Mouse (Mus musculus) forebrain, embryonic 16.5 days (tissue): ENCODE results near the gene Gp9. TPM values are rescaled to one million over a fixed set of nuclear protein-coding genes. Genes with fewer than 3 reads are reported as not detected.
"Not testable (repeated sequence)": the region's sequence is repeated elsewhere in the genome, so short reads cannot be mapped to it uniquely, and the experiment has no call there.

Experiments used
- ATAC-seq: fragments of 200-750 bp; cut with Nextera tagmentation; 2 replicates; pipeline ENCODE4 v1.8.0; 2017; ENCODE audit warnings: mild to moderate bottlenecking, moderate library complexity
- H3K27ac ChIP-seq: fragments of 300-500 bp; sonication (generic); 2 replicates; pipeline ENCODE4 v1.5.1; 2014; ENCODE audit warnings: low read length, control low read depth
- H3K27me3 ChIP-seq: fragments of 300-500 bp; sonication (generic); replicated peaks from 2 replicates; pipeline ENCODE4 v1.6.1; 2014; ENCODE audit warnings: low read length; ENCODE audit not compliant: control insufficient read depth, insufficient read depth
- H3K36me3 ChIP-seq: fragments of 300-500 bp; sonication (generic); 2 replicates; pipeline ENCODE4 v1.6.1; 2014; ENCODE audit not compliant: control insufficient read depth, insufficient read depth
- H3K4me1 ChIP-seq: fragments of 300-500 bp; sonication (generic); replicated peaks from 2 replicates; pipeline ENCODE4 v1.6.1; 2014; ENCODE audit warnings: low read length; ENCODE audit not compliant: control insufficient read depth, insufficient read depth
- H3K4me2 ChIP-seq: fragments of 300-500 bp; sonication (generic); 2 replicates; pipeline ENCODE4 v1.6.1; 2014; ENCODE audit warnings: mild to moderate bottlenecking, low read length, control low read depth
- H3K4me3 ChIP-seq: fragments of 300-500 bp; sonication (generic); replicated peaks from 2 replicates; pipeline ENCODE4 v1.5.1; 2014; ENCODE audit warnings: mild to moderate bottlenecking, low read length, control low read depth
- H3K9ac ChIP-seq: fragments of 300-500 bp; sonication (generic); replicated peaks from 2 replicates; pipeline ENCODE4 v1.6.1; 2014; ENCODE audit warnings: low read depth, low read length, control low read depth
- H3K9me3 ChIP-seq: fragments of 300-500 bp; sonication (generic); 2 replicates; pipeline ENCODE4 v1.6.1; 2016; ENCODE audit warnings: low read length; ENCODE audit not compliant: control insufficient read depth
- WGBS: fragments of 180-500 bp; shearing (Covaris S2); extraction: QIAGEN DNeasy Blood & Tissue Kit; methylation state at CpG from one replicate; pipeline ENCODE4 v1.1.7; 2014; 5-methylcytosine and 5-hydroxymethylcytosine counted together
- polyA plus RNA-seq: library from polyadenylated mRNA; unstranded; fragments of >200 nt; fragmentation: Nextera tagmentation; extraction: Ambion mirVana; gene quantifications from 2 replicates; pipeline ENCODE4 v1.2.1, GENCODE M21; 2015

Gene Gp9
- polyA plus RNA-seq, 1 experiment from 2014 or later = 0.24 TPM

DNA sequence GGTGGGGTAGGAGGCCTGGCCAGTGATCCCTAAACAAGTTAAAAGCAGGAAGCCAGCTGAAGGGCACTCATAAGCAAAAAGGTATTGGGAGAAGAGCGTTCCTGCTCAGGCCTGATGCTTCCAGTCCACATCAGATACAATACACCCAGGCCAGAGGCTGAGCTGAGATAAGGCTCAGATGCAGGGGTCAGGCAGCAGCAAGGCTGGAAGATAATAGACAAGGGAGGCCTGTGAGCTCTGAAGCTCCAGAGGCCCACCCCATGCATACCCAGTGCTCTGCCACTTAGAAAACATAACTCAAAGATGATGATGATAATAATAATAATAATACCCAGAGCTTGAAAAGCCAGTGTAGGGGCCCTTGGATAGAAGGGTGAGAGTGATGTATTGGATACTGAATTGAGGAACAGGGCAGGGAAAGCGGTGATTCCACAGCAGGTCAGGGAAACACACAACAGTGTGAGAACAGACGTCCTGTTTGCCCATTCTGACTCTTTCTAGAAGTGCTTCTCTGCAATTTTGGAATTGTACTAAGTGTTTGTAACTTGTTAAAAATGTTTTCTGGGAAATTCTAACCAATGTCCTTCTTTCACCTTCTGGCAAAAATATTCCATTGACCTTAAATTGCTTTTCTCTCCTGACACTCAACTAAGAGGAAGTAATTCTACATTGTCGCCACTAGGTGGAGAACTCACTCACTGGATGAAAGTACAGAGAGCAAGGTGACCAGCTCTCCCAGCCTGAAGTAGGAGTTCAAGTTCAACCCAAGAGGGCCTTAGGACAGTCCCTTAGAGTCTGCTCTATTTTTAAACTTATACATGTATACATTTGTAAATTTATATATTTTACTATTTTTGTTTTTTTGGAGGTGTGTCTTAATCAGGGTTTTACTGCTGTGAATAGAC is 14.2 kb upstream of the Gp9 start:
- no peak for ATAC-seq

DNA sequence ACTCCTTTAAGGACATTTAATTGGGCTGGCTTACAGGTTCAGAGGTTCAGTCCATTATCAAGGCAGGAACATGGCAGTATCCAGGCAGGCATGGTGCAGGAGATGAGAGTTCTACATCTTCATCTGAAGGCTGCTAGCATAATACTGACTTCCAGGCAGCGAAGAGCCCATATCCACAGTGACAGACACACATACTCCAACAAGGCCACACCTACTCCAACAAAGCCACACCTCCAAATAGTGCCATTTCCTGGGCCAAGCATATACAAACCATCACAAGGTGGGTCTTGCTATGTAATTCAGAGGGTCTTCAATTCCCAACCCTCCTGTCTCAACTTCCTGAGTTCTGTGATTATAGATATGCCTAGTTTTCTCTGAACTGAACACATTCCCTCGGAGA is 13.6 kb upstream of the Gp9 start:
- H3K9ac ChIP-seq, H3K4me2 ChIP-seq, H3K4me1 ChIP-seq, H3K27ac ChIP-seq, ATAC-seq, H3K4me3 ChIP-seq, H3K9me3 ChIP-seq, H3K27me3 ChIP-seq, H3K36me3 ChIP-seq: not testable (repeated sequence)
- WGBS = 94% methylated on average over 2 of the region's 2 CpGs

More for the DNA sequence above, 14.2 kb upstream of the Gp9 start:
- WGBS = 63% methylated on average over 4 of the region's 4 CpGs
- H3K9ac ChIP-seq = no peak overlapping the region
- no peaks in the 10 kb centered on the region for H3K9me3 ChIP-seq
- H3K27me3 ChIP-seq = no peaks in the 10 kb centered on the region
- no peak overlapping the region for H3K4me3 ChIP-seq
- no peaks in the 10 kb centered on the region for H3K4me1 ChIP-seq
- no peak overlapping the region for H3K4me2 ChIP-seq
- no peak overlapping the region for H3K27ac ChIP-seq
- H3K36me3 ChIP-seq = no peaks in the 10 kb centered on the region

DNA sequence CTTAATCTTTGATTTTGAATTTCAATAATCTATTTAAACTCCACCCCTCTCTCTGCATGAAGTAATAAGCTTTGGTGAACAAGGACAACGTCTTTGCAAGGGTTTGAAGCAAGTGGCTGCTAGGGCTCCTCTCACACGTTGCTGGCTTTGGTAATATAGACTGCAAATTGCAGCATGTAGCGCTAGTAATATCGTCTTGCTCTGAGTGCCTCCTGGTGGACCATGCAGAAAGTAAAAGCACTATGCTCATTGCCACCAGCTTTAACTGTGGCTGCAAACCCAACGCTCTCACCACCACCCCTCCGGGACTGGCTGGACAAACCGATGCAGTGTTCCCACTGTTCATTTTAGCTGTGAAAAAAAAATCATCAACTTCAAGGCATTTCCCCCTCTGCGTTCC is 7.2 kb upstream of the Gp9 start:
- no peak overlapping the region for H3K9ac ChIP-seq
- H3K4me1 ChIP-seq = no peaks in the 10 kb centered on the region
- WGBS = 58% methylated on average over 8 of the region's 8 CpGs
- H3K4me3 ChIP-seq = no peak overlapping the region
- H3K27ac ChIP-seq = no peak overlapping the region
- ATAC-seq = no peak
- H3K27me3 ChIP-seq = no peaks in the 10 kb centered on the region
- no peaks in the 10 kb centered on the region for H3K9me3 ChIP-seq
- H3K4me2 ChIP-seq = no peak overlapping the region
- no peaks in the 10 kb centered on the region for H3K36me3 ChIP-seq

DNA sequence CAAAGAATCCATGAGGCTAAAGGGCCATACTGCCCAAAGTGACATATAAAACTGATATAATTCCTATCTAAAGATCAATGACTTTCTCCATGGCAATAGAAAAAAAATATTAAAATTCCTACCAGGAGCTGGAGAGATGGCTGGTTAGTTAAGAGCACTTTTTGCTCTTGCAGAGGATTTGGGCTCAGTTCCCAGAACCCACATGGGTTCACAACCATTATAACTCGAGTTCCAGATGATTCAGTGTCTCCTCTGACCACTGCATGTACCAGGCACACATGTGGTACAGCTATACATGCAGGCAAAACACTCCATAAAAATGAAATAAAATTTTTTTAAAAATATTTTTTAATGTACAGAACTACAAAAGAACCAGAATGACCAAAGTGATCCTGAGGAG is 3.4 kb upstream of the Gp9 start:
- Histone ChIP-seq H3K9ac (no peak overlapping the region), H3K27me3 (no peaks in the 10 kb centered on the region), H3K4me2 (no peak overlapping the region), H3K4me3 (no peak overlapping the region), H3K4me1 (no peaks in the 10 kb centered on the region), H3K36me3 (no peaks in the 10 kb centered on the region), H3K27ac (no peak overlapping the region), H3K9me3 (no peaks in the 10 kb centered on the region)
- 45% methylated on average over 1 of the region's 1 CpGs for WGBS
- ATAC-seq = no peak

GRCm38 (mm10) chr6:87774909-87775308 is 3.0 kb upstream of the Gp9 start:
- Histone ChIP-seq H3K36me3 (no peaks in the 10 kb centered on the region), H3K4me2 (no peak overlapping the region), H3K9me3 (no peaks in the 10 kb centered on the region), H3K4me1 (no peaks in the 10 kb centered on the region), H3K4me3 (no peak overlapping the region), H3K27ac (no peak overlapping the region), H3K9ac (no peak overlapping the region), H3K27me3 (no peaks in the 10 kb centered on the region)
- WGBS = 88% methylated on average over 9 of the region's 9 CpGs
- no peak for ATAC-seq

DNA sequence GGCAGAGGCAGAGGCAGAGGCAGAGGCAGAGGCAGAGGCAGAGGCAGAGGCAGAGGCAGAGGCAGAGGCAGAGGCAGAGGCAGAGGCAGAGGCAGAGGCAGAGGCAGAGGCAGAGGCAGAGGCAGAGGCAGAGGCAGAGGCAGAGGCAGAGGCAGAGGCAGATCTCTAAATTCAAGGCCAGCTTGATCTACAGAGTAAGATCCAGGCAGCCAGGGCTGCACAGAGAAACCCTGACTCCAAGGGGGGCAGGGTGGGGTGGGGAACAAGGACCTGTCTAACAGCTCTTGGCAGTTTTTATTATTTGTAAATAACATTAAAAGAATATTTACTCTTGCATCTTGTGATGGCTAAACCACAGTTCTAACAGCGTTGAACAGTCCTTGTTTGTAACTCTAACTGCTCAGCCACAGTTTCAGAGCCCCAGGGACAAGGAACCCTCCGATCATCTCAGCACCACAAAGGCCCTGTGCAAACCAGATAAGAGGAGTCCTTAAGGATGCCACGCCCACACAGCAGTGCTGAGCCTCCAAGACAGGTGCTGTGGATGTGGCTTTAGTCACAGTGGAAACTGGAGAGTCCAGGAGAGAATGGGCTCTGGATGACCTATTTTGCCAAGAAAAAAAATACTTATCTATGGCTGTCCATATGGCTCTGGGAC is 2.2 kb upstream of the Gp9 start:
- no peaks in the 10 kb centered on the region for H3K36me3 ChIP-seq
- H3K4me1 ChIP-seq = no peaks in the 10 kb centered on the region
- 80% methylated on average over 3 of the region's 3 CpGs for WGBS
- H3K27ac ChIP-seq = no peak overlapping the region
- H3K4me3 ChIP-seq = no peak overlapping the region
- H3K4me2 ChIP-seq = no peak overlapping the region
- H3K27me3 ChIP-seq = no peaks in the 10 kb centered on the region
- no peak for ATAC-seq
- H3K9ac ChIP-seq = no peak overlapping the region
- no peaks in the 10 kb centered on the region for H3K9me3 ChIP-seq

DNA sequence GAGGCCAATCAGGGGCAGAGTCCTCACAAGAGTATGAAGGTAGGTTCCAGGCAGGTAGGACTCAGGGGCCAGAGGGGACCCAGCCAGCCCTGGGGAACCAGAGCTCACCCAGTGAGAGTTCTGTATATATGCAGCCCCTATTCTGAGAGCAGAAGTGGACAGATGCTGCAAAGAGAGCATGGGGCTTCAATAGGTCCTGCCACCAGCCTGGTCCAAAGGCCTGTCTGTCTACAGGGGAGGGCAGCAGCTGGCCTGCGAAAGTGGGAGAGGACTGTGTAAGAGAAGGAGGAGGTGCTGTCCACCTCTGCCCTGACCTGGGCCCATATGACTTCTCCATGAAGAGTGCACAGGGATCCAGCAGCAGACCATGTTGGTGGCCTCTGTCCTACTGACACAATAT is 1.2 kb upstream of the Gp9 start:
- H3K4me3 ChIP-seq = no peak overlapping the region

GRCm38 (mm10) chr6:87778294-87779173 is 662 bp downstream of the Gp9 start:
- Histone ChIP-seq H3K4me2 (no peak overlapping the region), H3K9ac (no peak overlapping the region), H3K27ac (no peak overlapping the region), H3K36me3 (no peaks in the 10 kb centered on the region), H3K4me1 (no peaks in the 10 kb centered on the region), H3K9me3 (no peaks in the 10 kb centered on the region), H3K27me3 (no peaks in the 10 kb centered on the region), H3K4me3 (no peak overlapping the region)
- no peak for ATAC-seq
- WGBS = 78% methylated on average over 11 of the region's 11 CpGs

More for the DNA sequence above, 1.2 kb upstream of the Gp9 start:
- Histone ChIP-seq H3K9me3 (no peaks in the 10 kb centered on the region), H3K4me1 (no peaks in the 10 kb centered on the region), H3K9ac (no peak overlapping the region), H3K36me3 (no peaks in the 10 kb centered on the region), H3K4me2 (no peak overlapping the region), H3K27me3 (no peaks in the 10 kb centered on the region), H3K27ac (no peak overlapping the region)
- WGBS = 90% methylated on average over 1 of the region's 1 CpGs
- ATAC-seq = no peak
